Mouse (Mus musculus): ENCODE data around the gene Vmn1r4. TPM values are rescaled to one million over a fixed set of nuclear protein-coding genes. Genes with fewer than 3 reads are reported as not detected.
A peak's percentile ranks its signal among the peaks of the same experiment; 100 is the strongest.

Gene Vmn1r4
- total RNA-seq (2012; rRNA removed): 0.26 and 0.27 TPM in 2 replicates
- polyA plus RNA-seq (2012; ENCODE audit: insufficient read depth in 1 of 2, insufficient read length in 2 of 2, low read depth in 1 of 2, low replicate concordance in 2 of 2, missing spikeins in 1 of 2): under 1 TPM in 1 of 2 experiments, not detected in 1; 0.21 TPM

DNA sequence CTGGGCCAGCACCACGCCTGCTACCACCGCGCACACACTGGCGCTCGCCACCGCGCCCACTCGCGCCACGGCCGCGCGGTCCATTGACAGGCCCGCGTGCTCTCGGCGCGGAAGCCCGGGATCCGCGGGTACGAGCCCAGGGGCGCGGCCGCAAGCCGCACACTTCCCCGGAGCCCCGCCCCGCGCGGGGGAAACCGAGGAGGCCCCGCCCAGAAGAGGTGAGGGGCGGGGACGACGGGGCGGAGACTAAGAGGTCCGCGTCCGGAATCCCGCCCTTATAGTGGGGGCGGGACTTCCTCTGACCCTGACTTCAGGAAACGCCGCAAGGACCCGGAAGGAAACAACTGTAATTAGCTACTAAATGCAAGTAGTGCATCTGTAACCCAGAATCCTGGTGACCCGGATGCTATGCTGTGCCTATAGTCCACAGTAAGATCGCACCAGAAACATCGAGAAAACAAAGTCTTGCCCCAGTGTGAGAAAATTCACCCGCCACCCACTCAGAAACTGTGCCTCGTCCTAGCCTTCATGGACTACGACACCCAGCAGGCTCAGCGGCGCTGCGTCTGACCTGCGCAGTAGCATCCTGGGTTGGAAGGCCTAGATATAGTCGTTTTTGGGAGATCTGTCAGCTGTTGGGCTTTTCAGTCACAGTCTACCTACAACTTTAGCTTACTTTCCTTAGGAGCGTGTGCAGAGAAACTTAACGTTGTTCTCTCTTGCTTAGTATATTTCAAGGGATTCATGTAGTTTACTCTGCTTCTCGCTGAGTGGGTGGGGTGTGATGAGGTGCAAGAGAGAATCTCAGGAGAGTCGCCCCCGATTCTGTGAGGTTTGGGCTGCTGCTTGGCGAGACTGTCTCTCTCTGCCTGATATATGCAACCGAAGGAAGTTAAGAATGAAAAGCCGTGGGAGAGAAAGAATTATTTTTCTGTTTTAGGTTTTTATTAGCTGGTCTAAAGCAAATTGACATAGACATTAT lies at the start of gene Vmn1r4, which contains the start of gene Nt5c3:
Vmn1r4 (plus strand) TSS at position 290 of the 982 bp plus-strand sequence.
Nt5c3 (minus strand) TSS at position 207 of the 982 bp plus-strand sequence.
- DNase-seq (ENCODE audit: low read depth, low spot score): peak; percentile 96
- peak within 1 kb of the TSS; percentile 85 for H3K27ac ChIP-seq (ENCODE audit: control insufficient read depth, low read depth, low read length)
- peaks cover 0 to 29% of the 10 kb centered on the region in 2 experiments; a peak in 2 of 4 replicates for H3K36me3 ChIP-seq (ENCODE audit: control insufficient read depth in 1 of 2, insufficient read depth in 2 of 2, low read length in 2 of 2)
- H3K4me3 ChIP-seq (ENCODE audit: control insufficient read depth in 1 of 2, insufficient read depth in 1 of 2, low read depth in 2 of 2, low read length in 2 of 2): peak within 1 kb of the TSS; percentile 78 to 95
- peak within 1 kb of the TSS; percentile 76 for H3K9ac ChIP-seq (ENCODE audit: control insufficient read depth, low read depth, low read length, poor library complexity, severe bottlenecking)
- peaks cover 16 to 20% of the 10 kb centered on the region in 2 experiments for H3K4me1 ChIP-seq (ENCODE audit: control insufficient read depth in 1 of 2, insufficient read depth in 2 of 2, low read length in 2 of 2)
- H3K9me3 ChIP-seq (replicated peaks; ENCODE audit: insufficient read depth, low read length): no peaks in the 10 kb centered on the region
- H3K27me3 ChIP-seq (ENCODE audit: control insufficient read depth in 1 of 2, insufficient read depth in 2 of 2, low read length in 2 of 2): no peaks in the 10 kb centered on the region
- H3K79me2 ChIP-seq (ENCODE audit: control insufficient read depth, insufficient read depth, low read length, poor library complexity): peaks cover 29% of the 10 kb centered on the region
- TF ChIP-seq TBP (IDR thresholded peaks at IDR 0.05; ENCODE audit: low read depth, low read length): peak; percentile 74
- TF ChIP-seq CHD1 (IDR thresholded peaks at IDR 0.05; ENCODE audit: low read depth, low read length): no peak
- 0 out of 2 replicates have a peak, but pooled peaks have one; percentile 38 for TF ChIP-seq ZMIZ1 (IDR thresholded peaks at IDR 0.05; ENCODE audit: low read depth, low read length)
- no peak for TF ChIP-seq MAFK (IDR thresholded peaks at IDR 0.05; ENCODE audit: borderline replicate concordance, low read depth, low read length)
- peak; percentile 86 for TF ChIP-seq KAT2A (conservative IDR thresholded peaks at IDR 0.05; ENCODE audit: low read depth, low read length)
- TF ChIP-seq NELFE (IDR thresholded peaks at IDR 0.05; ENCODE audit: low read depth, low read length): peak; percentile 73
- no peak for TF ChIP-seq ZKSCAN1 (IDR thresholded peaks at IDR 0.05; ENCODE audit: low read depth, low read length)
- no peak for TF ChIP-seq GABPA (IDR thresholded peaks at IDR 0.05; ENCODE audit: low read depth, low read length)
- TF ChIP-seq ZC3H11A (IDR thresholded peaks at IDR 0.05; ENCODE audit: low read depth, low read length): no peak
- no peak for TF ChIP-seq RAD21 (IDR thresholded peaks at IDR 0.05; ENCODE audit: low read depth, low read length)
- TF ChIP-seq POLR2A (IDR thresholded peaks at IDR 0.05; ENCODE audit: control insufficient read depth in 1 of 2, insufficient read depth in 1 of 2, low read depth in 1 of 2, low read length in 2 of 2, poor library complexity in 1 of 2): peak; percentile 53 to 80
- no peak for TF ChIP-seq BHLHE40 (IDR thresholded peaks at IDR 0.05; ENCODE audit: borderline replicate concordance, low read depth, low read length)
- no peak for TF ChIP-seq ZNF384 (IDR thresholded peaks at IDR 0.05; ENCODE audit: low read depth, low read length)
- TF ChIP-seq JUND (IDR thresholded peaks at IDR 0.05; ENCODE audit: low read depth, low read length): no peak
- TF ChIP-seq MYC (IDR thresholded peaks at IDR 0.05; ENCODE audit: low read depth, low read length): 0 out of 2 replicates have a peak, but pooled peaks have one; percentile 7
- peak; percentile 58; the same call in 1 of the 2 replicates for TF ChIP-seq MAZ (IDR thresholded peaks at IDR 0.05; ENCODE audit: low read depth, low read length)
- TF ChIP-seq TAL1 (IDR thresholded peaks at IDR 0.05; ENCODE audit: low read length): no peak
- no peak for TF ChIP-seq USF2 (IDR thresholded peaks at IDR 0.05; ENCODE audit: borderline replicate concordance in 1 of 2, insufficient read depth in 1 of 2, low read depth in 1 of 2, low read length in 2 of 2)
- TF ChIP-seq POLR2AphosphoS2 (IDR thresholded peaks at IDR 0.05; ENCODE audit: low read length): peak; percentile 53; the same call in 1 of the 2 replicates
- TF ChIP-seq MYB (IDR thresholded peaks at IDR 0.05; ENCODE audit: low read depth, low read length): no peak
- 0 out of 2 replicates have a peak, but pooled peaks have one; percentile 18 for TF ChIP-seq USF1 (IDR thresholded peaks at IDR 0.05; ENCODE audit: low read depth, low read length)
- TF ChIP-seq CTCF (IDR thresholded peaks at IDR 0.05 in 2 of 3, conservative IDR thresholded peaks at IDR 0.05 in 1 of 3; ENCODE audit: control insufficient read depth in 1 of 3, insufficient read depth in 1 of 3, low read depth in 2 of 3, low read length in 3 of 3, poor library complexity in 1 of 3, severe bottlenecking in 1 of 3): no peak
- TF ChIP-seq MXI1 (IDR thresholded peaks at IDR 0.05; ENCODE audit: low read depth, low read length): peak; percentile 73; the same call in 1 of the 2 replicates
- TF ChIP-seq E2F4 (IDR thresholded peaks at IDR 0.05; ENCODE audit: borderline replicate concordance, low read depth, low read length): peak; percentile 63; the same call in 1 of the 2 replicates
- TF ChIP-seq NRF1 (IDR thresholded peaks at IDR 0.05; ENCODE audit: insufficient read depth, low read depth, low read length, poor library complexity, severe bottlenecking): peak; percentile 84
- peak; percentile 91 for TF ChIP-seq ELF1 (IDR thresholded peaks at IDR 0.05; ENCODE audit: low read depth, low read length)
- TF ChIP-seq RCOR1 (IDR thresholded peaks at IDR 0.05; ENCODE audit: low read depth, low read length): no peak
- TF ChIP-seq CHD2 (IDR thresholded peaks at IDR 0.05; ENCODE audit: low read length): no peak; the same call in 1 of the 2 replicates
- peak; percentile 97 for TF ChIP-seq HCFC1 (IDR thresholded peaks at IDR 0.05; ENCODE audit: low read depth, low read length)
- TF ChIP-seq MEF2A (IDR thresholded peaks at IDR 0.05; ENCODE audit: extremely low read depth, insufficient replicate concordance, low read depth, low read length, poor library complexity, severe bottlenecking): no peak
- TF ChIP-seq ETS1 (IDR thresholded peaks at IDR 0.05; ENCODE audit: low read depth, low read length): no peak; the same call in 1 of the 2 replicates
- no peak for TF ChIP-seq EP300 (IDR thresholded peaks at IDR 0.05; ENCODE audit: low read depth in 1 of 2, low read length in 2 of 2)
- no peak for TF ChIP-seq UBTF (IDR thresholded peaks at IDR 0.05; ENCODE audit: borderline replicate concordance, insufficient read depth, low read depth, low read length)
